Mouse (Mus musculus): ENCODE data around the gene Nfib. TPM values are rescaled to one million over a fixed set of nuclear protein-coding genes. Genes with fewer than 3 reads are reported as not detected.

Nfib gene
- polyA plus RNA-seq, 1 experiment from 2014 or later: 58.4 TPM

GRCm38 (mm10) chr4:82676104-82676503 lies 29.4 kb downstream of the Nfib start:
- no peaks in the 10 kb centered on the region for H3K27me3 ChIP-seq
- WGBS: 100% methylated on average over 2 of the region's 2 CpGs
- no peaks in the 10 kb centered on the region for H3K36me3 ChIP-seq
- H3K4me2 ChIP-seq (replicated peaks): no peak overlapping the region
- no peak overlapping the region for H3K27ac ChIP-seq
- no peak overlapping the region for H3K9ac ChIP-seq
- no peak overlapping the region for H3K4me3 ChIP-seq
- ATAC-seq (ENCODE audit: low FRiP score): no peak
- H3K4me1 ChIP-seq: no peaks in the 10 kb centered on the region
- no peaks in the 10 kb centered on the region for H3K9me3 ChIP-seq (replicated peaks)

GRCm38 (mm10) chr4:82667271-82667872 lies 38.2 kb downstream of the Nfib start:
- ATAC-seq (ENCODE audit: low FRiP score): no peak
- Histone ChIP-seq H3K9ac (no peak overlapping the region), H3K27ac (no peak overlapping the region), H3K27me3 (no peaks in the 10 kb centered on the region), H3K9me3 (replicated peaks) (no peaks in the 10 kb centered on the region), H3K4me2 (replicated peaks) (no peak overlapping the region), H3K4me1 (0 out of 2 replicates have a peak, but pooled peaks cover 7% of the 10 kb centered on the region), H3K4me3 (no peak overlapping the region), H3K36me3 (no peaks in the 10 kb centered on the region)
- 90% methylated on average over 3 of the region's 3 CpGs for WGBS

GRCm38 (mm10) chr4:82664436-82664835 lies 41.1 kb downstream of the Nfib start:
- 66% methylated on average over 7 of the region's 7 CpGs for WGBS
- no peak for ATAC-seq (ENCODE audit: low FRiP score)
- no peak overlapping the region for H3K4me3 ChIP-seq
- H3K36me3 ChIP-seq: no peaks in the 10 kb centered on the region
- H3K9ac ChIP-seq: no peak overlapping the region
- no peak overlapping the region for H3K4me2 ChIP-seq (replicated peaks)
- H3K27me3 ChIP-seq: no peaks in the 10 kb centered on the region
- H3K27ac ChIP-seq: no peak overlapping the region; the same call in 1 of the 2 replicates
- no peaks in the 10 kb centered on the region for H3K9me3 ChIP-seq (replicated peaks)
- H3K4me1 ChIP-seq: 0 out of 2 replicates have a peak, but pooled peaks cover 7% of the 10 kb centered on the region

- no peak overlapping the region for H3K4me3 ChIP-seq
- H3K27me3 ChIP-seq: no peaks in the 10 kb centered on the region
- 85% methylated on average over 6 of the region's 6 CpGs for WGBS
- no peak for ATAC-seq (ENCODE audit: low FRiP score)
- no peaks in the 10 kb centered on the region for H3K36me3 ChIP-seq
- H3K9me3 ChIP-seq (replicated peaks): no peaks in the 10 kb centered on the region
- 0 out of 2 replicates have a peak, but pooled peaks cover 7% of the 10 kb centered on the region for H3K4me1 ChIP-seq
- H3K27ac ChIP-seq: no peak overlapping the region; the same call in 1 of the 2 replicates
- H3K9ac ChIP-seq: no peak overlapping the region
- no peak overlapping the region for H3K4me2 ChIP-seq (replicated peaks)
Observed at GRCm38 (mm10) chr4:82663749-82664381, 41.7 kb downstream of the Nfib start.

DNA sequence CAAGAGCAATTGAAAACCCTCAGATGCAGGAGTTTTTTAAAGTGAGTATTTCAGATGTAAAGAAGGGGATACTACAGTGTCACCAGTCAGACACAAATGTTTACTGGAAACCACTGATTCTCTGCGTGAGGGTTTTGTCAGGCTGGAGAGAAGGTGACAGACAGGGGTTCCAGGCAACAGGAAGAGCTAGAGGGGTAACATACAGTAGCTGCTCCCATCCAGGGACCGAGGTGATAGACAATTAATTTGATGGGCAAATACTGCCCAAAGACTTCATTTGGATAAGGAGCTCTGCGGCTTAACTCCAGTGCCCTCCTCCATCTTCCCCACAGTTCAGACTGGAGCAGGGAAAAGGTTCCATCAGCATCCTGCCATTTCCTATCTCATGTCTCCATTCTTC lies 42.9 kb downstream of the Nfib start:
- Histone ChIP-seq H3K4me2 (replicated peaks) (no peak overlapping the region), H3K4me3 (no peak overlapping the region), H3K9me3 (replicated peaks) (no peaks in the 10 kb centered on the region), H3K9ac (no peak overlapping the region), H3K27me3 (no peaks in the 10 kb centered on the region), H3K27ac (no peak overlapping the region), H3K4me1 (0 out of 2 replicates have a peak, but pooled peaks cover 5% of the 10 kb centered on the region), H3K36me3 (no peaks in the 10 kb centered on the region)
- no peak for ATAC-seq (ENCODE audit: low FRiP score)
- 77% methylated on average over 3 of the region's 3 CpGs for WGBS

DNA sequence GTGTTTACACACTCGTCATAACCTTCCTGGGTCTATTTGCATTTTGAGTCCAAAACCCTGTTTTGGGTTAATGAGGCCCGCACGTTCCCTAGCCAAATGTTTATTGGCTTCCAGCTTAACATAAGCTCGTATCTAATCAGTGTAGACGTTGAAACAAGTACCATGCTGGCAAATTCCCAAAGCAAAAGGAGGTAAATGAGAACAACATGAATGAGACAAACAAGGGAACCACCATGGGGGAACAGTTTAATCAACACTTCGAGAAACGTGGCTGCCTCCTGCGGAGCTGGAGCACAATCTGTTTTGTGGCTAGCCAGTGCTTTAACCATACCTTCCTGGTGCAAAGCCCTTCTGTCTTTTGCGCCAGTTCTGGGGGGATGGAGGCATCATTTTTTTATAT lies 43.3 kb downstream of the Nfib start:
- Histone ChIP-seq H3K4me1 (0 out of 2 replicates have a peak, but pooled peaks cover 5% of the 10 kb centered on the region), H3K36me3 (no peaks in the 10 kb centered on the region), H3K9ac (no peak overlapping the region), H3K4me2 (replicated peaks) (no peak overlapping the region), H3K9me3 (replicated peaks) (no peaks in the 10 kb centered on the region), H3K27me3 (no peaks in the 10 kb centered on the region), H3K4me3 (no peak overlapping the region), H3K27ac (no peak overlapping the region)
- no peak for ATAC-seq (ENCODE audit: low FRiP score)
- WGBS: 42% methylated on average over 9 of the region's 9 CpGs

DNA sequence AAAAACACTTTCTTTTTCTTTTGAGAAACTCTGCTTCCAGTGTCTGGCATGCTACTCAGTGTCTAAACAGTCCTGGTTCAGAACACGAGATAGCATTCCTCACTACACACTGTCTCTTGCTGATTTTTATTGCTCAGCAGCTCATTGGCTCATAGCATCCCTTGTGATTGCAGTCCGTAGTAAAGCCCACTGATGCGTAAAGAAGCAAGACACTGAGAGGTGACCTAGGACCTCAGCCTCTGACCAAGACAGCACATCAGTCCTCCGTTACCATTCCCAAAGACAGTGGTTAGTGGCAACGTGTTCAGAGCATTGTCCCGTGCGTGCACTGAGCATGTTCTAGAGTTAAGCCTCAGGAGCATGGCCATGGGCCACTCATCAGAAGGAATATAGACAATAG lies 44.3 kb downstream of the Nfib start:
- no peak overlapping the region for H3K9ac ChIP-seq
- no peaks in the 10 kb centered on the region for H3K36me3 ChIP-seq
- H3K4me1 ChIP-seq: 0 out of 2 replicates have a peak, but pooled peaks cover 5% of the 10 kb centered on the region
- H3K27me3 ChIP-seq: no peaks in the 10 kb centered on the region
- H3K9me3 ChIP-seq (replicated peaks): no peaks in the 10 kb centered on the region
- no peak for ATAC-seq (ENCODE audit: low FRiP score)
- no peak overlapping the region for H3K4me3 ChIP-seq
- WGBS: 83% methylated on average over 7 of the region's 7 CpGs
- H3K27ac ChIP-seq: no peak overlapping the region
- H3K4me2 ChIP-seq (replicated peaks): no peak overlapping the region

DNA sequence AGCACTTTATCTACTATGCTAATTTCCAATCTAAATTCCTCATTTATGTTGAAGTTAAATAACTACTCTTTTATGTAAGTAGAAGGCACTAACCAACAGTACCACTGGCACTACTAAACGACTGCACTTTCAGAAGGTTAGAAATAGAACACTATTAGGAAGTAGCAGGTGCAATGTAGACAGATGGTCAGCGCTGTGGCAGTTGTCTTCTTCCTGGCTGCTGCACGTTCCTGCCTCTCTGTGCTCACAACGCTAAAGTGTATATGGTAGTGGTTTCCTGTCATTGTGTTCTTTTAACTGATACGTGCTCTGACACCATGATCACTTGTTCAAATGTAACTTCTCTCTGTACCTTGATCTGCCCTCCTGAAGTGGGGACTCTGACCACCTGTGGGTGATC lies 59.9 kb downstream of the Nfib start:
- Histone ChIP-seq H3K27me3 (no peaks in the 10 kb centered on the region), H3K4me1 (peaks cover 8% of the 10 kb centered on the region; the same call in 1 of the 2 replicates), H3K27ac (no peak overlapping the region), H3K4me3 (no peak overlapping the region), H3K9me3 (replicated peaks) (no peaks in the 10 kb centered on the region), H3K4me2 (replicated peaks) (no peak overlapping the region), H3K36me3 (no peaks in the 10 kb centered on the region), H3K9ac (no peak overlapping the region)
- no peak for ATAC-seq (ENCODE audit: low FRiP score)
- WGBS: 89% methylated on average over 5 of the region's 5 CpGs

DNA sequence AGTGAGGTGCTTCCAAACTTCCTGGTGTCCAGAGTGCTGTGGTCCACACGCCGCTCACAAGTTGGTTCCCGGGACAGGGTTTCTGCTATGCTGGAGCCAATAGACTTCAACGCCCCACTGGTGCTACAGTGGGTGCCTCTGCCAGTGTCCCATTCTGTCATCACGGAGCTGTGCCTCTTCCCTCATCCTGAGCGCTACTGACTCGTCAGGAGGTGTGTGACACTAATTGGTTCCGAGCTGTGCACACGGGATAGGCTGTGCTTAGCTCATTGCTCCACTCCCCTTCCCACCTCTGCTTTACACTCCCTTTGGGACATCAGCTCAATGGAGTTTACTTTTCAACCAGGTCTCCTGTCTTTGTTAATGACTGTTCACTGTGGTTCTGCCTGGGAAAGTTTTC lies 60.8 kb downstream of the Nfib start:
- no peaks in the 10 kb centered on the region for H3K27me3 ChIP-seq
- 0 out of 2 replicates have a peak, but pooled peaks have one; percentile 50 for ATAC-seq (ENCODE audit: low FRiP score)

DNA sequence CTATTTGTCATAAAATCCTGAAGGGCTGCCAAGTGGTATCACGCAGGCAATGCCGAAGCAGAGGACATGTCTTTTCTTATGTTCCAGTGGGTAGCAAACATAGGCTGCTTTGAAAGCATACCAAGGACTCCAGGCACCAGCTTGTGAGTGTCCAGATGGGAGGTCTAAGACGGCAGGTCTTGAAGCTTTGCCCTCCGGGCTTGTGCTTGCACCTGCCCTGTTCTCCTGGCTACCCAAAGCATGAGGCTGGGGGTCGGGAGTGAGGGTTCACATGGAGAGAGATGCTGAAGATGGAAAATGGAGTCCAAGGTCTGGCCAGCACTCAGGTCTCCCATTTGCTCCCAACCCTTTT lies 61.8 kb downstream of the Nfib start:
- Histone ChIP-seq H3K9ac (no peak overlapping the region), H3K4me2 (replicated peaks) (no peak overlapping the region), H3K4me1 (peaks cover 8% of the 10 kb centered on the region; the same call in 1 of the 2 replicates), H3K4me3 (no peak overlapping the region), H3K36me3 (no peaks in the 10 kb centered on the region), H3K27me3 (no peaks in the 10 kb centered on the region), H3K9me3 (replicated peaks) (no peaks in the 10 kb centered on the region), H3K27ac (peak overlapping the region; percentile 26; the same call in 1 of the 2 replicates)
- 85% methylated on average over 5 of the region's 5 CpGs for WGBS
- peak; percentile 39; the same call in 1 of the 2 replicates for ATAC-seq (ENCODE audit: low FRiP score)

More for the DNA sequence above, 60.8 kb downstream of the Nfib start:
- WGBS: 69% methylated on average over 9 of the region's 9 CpGs
- Histone ChIP-seq H3K27ac (no peak overlapping the region), H3K4me3 (no peak overlapping the region), H3K36me3 (no peaks in the 10 kb centered on the region), H3K4me2 (replicated peaks) (no peak overlapping the region), H3K9me3 (replicated peaks) (no peaks in the 10 kb centered on the region), H3K9ac (no peak overlapping the region), H3K4me1 (peaks cover 8% of the 10 kb centered on the region; the same call in 1 of the 2 replicates)

DNA sequence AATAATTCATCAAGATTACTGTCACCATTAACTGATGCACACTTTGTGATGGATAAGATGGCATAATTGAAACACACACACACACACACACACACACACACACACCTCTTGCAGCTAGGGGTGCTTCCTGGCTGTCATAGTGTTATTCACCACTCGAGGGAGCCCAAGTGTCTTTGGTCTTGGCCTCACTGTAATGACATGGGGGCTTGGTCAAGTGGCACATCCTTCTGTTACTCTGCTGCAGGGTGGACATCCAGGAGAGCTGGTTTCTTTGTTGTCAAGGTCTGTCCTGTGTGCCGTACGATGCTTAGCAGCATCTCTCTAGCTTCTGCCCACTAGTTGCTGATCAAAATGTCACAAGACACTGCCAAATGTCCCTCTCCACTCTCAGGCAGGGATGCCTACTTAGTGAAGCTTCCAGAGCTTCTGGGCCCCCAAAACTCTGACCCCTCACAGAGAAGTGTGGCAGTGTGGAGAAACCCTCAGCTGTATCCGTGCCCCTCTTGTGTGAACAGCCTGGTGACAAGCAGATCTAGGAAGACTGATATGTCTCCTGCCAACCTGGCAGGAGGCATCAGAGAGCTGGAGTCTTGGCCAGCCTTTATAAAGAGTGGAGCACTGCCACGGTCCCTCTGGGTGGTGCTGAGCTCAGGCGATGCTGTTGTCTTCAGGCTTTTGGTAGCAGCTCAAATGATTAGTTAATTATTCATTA lies 62.4 kb downstream of the Nfib start:
- H3K4me2 ChIP-seq (replicated peaks): no peak overlapping the region
- H3K4me1 ChIP-seq: peaks cover 9% of the 10 kb centered on the region; the same call in 1 of the 2 replicates
- peak overlapping the region; percentile 25; the same call in 1 of the 2 replicates for H3K27ac ChIP-seq
- peak; percentile 83 for ATAC-seq (ENCODE audit: low FRiP score)
- 60% methylated on average over 6 of the region's 6 CpGs for WGBS
- H3K36me3 ChIP-seq: no peaks in the 10 kb centered on the region
- no peak overlapping the region for H3K4me3 ChIP-seq
- H3K9me3 ChIP-seq (replicated peaks): no peaks in the 10 kb centered on the region
- no peak overlapping the region for H3K9ac ChIP-seq
- no peaks in the 10 kb centered on the region for H3K27me3 ChIP-seq

GRCm38 (mm10) chr4:82641066-82641680 lies 64.4 kb downstream of the Nfib start:
- Histone ChIP-seq H3K4me3 (no peak overlapping the region), H3K27ac (no peak overlapping the region)
- no peak for ATAC-seq (ENCODE audit: low FRiP score)

More at GRCm38 (mm10) chr4:82641066-82641680, 64.4 kb downstream of the Nfib start:
- Histone ChIP-seq H3K27me3 (no peaks in the 10 kb centered on the region), H3K36me3 (no peaks in the 10 kb centered on the region), H3K4me2 (replicated peaks) (no peak overlapping the region), H3K9me3 (replicated peaks) (no peaks in the 10 kb centered on the region), H3K9ac (no peak overlapping the region), H3K4me1 (peaks cover 11% of the 10 kb centered on the region)
- WGBS: 81% methylated on average over 5 of the region's 5 CpGs
